In the genomic region with DNA sequence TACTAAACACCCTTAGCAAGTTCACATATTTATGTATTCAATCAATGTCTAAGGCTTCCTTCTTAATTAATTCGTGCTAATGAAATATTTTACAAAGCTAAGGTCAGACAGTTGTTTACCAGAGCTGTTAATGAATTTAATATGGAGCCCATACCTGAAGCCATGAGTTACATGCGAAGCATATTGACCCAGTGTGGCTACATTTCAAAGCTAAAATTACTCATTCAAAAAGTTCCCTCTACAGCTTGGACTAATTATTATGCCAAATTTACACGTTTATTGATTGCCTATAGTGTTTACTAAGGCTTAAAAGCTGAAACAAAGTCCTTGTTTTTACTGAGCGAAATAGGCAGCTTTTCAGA, we compare ENCODE assay signal across 8 mouse cellular contexts. TPM values are rescaled to one million over a fixed set of nuclear protein-coding genes. Genes with fewer than 3 reads are reported as not detected.
DNase-seq lines count a peak whose midpoint lies in the region; ATAC-seq and TF ChIP-seq lines count a peak whose summit lies in the region.

No protein-coding gene starts in this region.

- H3K79me2 ChIP-seq in myocyte (ENCODE audit: control insufficient read depth, insufficient read depth): peaks cover 30% of the 10 kb centered on the region

- H3K36me3 ChIP-seq in kidney, embryonic 16.5 days (ENCODE audit: insufficient read depth, low read length): peaks cover 6% of the 10 kb centered on the region; the same call in 1 of the 2 replicates
- H3K36me3 ChIP-seq in embryonic facial prominence, embryonic 13.5 days: peaks cover 13% of the 10 kb centered on the region
- no peaks in the 10 kb centered on the region; the same call in 1 of the 2 replicates for H3K36me3 ChIP-seq in intestine, embryonic 15.5 days
- peaks cover 10% of the 10 kb centered on the region for H3K36me3 ChIP-seq in myocyte (ENCODE audit: control insufficient read depth, insufficient read depth)

- peak overlapping the region; percentile 48 for H3K4me2 ChIP-seq in kidney, embryonic 16.5 days (replicated peaks; ENCODE audit: low read depth, low read length)
- peak overlapping the region; percentile 72 for H3K4me2 ChIP-seq in embryonic facial prominence, embryonic 13.5 days
- H3K4me2 ChIP-seq in intestine, embryonic 15.5 days (replicated peaks): peak overlapping the region; percentile 51
- peak overlapping the region; percentile 70 for H3K4me2 ChIP-seq in myocyte (ENCODE audit: low read depth)

- peak overlapping the region; percentile 83 for H3K4me3 ChIP-seq in kidney, embryonic 16.5 days (ENCODE audit: low read length)
- H3K4me3 ChIP-seq in embryonic facial prominence, embryonic 13.5 days: peak overlapping the region; percentile 90
- H3K4me3 ChIP-seq in intestine, embryonic 15.5 days (replicated peaks): peak overlapping the region; percentile 90
- H3K4me3 ChIP-seq in myocyte: peak overlapping the region; percentile 79

- no peak for TF ChIP-seq POLR2A in myocyte (IDR thresholded peaks at IDR 0.05; ENCODE audit: insufficient read length, low read depth)

- 41% methylated on average over 4 of the region's 4 CpGs for WGBS in kidney, embryonic 16.5 days
- 34% methylated on average over 4 of the region's 4 CpGs for WGBS in embryonic facial prominence, embryonic 13.5 days
- 35% methylated on average over 4 of the region's 4 CpGs for WGBS in intestine, embryonic 15.5 days

- peak; percentile 57; the same call in 1 of the 2 replicates for ATAC-seq in kidney, embryonic 16.5 days (ENCODE audit: low FRiP score, low TSS enrichment)
- no peak for ATAC-seq in embryonic facial prominence, embryonic 13.5 days (ENCODE audit: insufficient number of reproducible peaks, insufficient read depth, low FRiP score, low TSS enrichment, low read depth)
- ATAC-seq in intestine, embryonic 15.5 days: peak; percentile 24

- peak overlapping the region; percentile 86 for H3K9ac ChIP-seq in kidney, embryonic 16.5 days (replicated peaks; ENCODE audit: low read length)
- H3K9ac ChIP-seq in embryonic facial prominence, embryonic 13.5 days: peak overlapping the region; percentile 55; the same call in 1 of the 2 replicates
- peak overlapping the region; percentile 87; the same call in 1 of the 2 replicates for H3K9ac ChIP-seq in intestine, embryonic 15.5 days

- no peaks in the 10 kb centered on the region for H3K27me3 ChIP-seq in kidney, embryonic 16.5 days (ENCODE audit: insufficient read depth, low read length)
- H3K27me3 ChIP-seq in embryonic facial prominence, embryonic 13.5 days: no peaks in the 10 kb centered on the region
- H3K27me3 ChIP-seq in intestine, embryonic 15.5 days (replicated peaks): no peaks in the 10 kb centered on the region
- no peaks in the 10 kb centered on the region for H3K27me3 ChIP-seq in myocyte (ENCODE audit: control insufficient read depth, insufficient read depth, insufficient read length)

- no peak for DNase-seq in kidney, adult 8-10 months
- no peak for DNase-seq in thymus, postnatal 10 days (ENCODE audit: low spot score in 2 of 2)
- no peak for DNase-seq in left cerebral cortex, postnatal 36 days (ENCODE audit: low spot score in 2 of 2)
- DNase-seq in urinary bladder, postnatal 25 days (ENCODE audit: low spot score): no peak

- no peak overlapping the region for H3K27ac ChIP-seq in kidney, embryonic 16.5 days (ENCODE audit: low read length)
- no peak overlapping the region for H3K27ac ChIP-seq in embryonic facial prominence, embryonic 13.5 days
- no peak overlapping the region for H3K27ac ChIP-seq in intestine, embryonic 15.5 days

- peaks cover 20% of the 10 kb centered on the region for H3K4me1 ChIP-seq in kidney, embryonic 16.5 days (ENCODE audit: insufficient read depth, low read length)
- H3K4me1 ChIP-seq in embryonic facial prominence, embryonic 13.5 days: peaks cover 13% of the 10 kb centered on the region
- H3K4me1 ChIP-seq in intestine, embryonic 15.5 days (replicated peaks): peaks cover 9% of the 10 kb centered on the region

- peak overlapping the region; percentile 30 for H3ac ChIP-seq in myocyte (ENCODE audit: control insufficient read depth, insufficient read length)

- intact Hi-C loops in left cerebral cortex, postnatal 36 days (cut with DNase I): loop anchor here (10.0 kb wide), 1 partner anchor 301 kb away; no protein-coding TSS in a partner anchor

- H3K9me3 ChIP-seq in kidney, embryonic 16.5 days (ENCODE audit: low read length): no peaks in the 10 kb centered on the region
- H3K9me3 ChIP-seq in embryonic facial prominence, embryonic 13.5 days: no peaks in the 10 kb centered on the region
- no peaks in the 10 kb centered on the region for H3K9me3 ChIP-seq in intestine, embryonic 15.5 days

TF ChIP-seq in myocyte, 11 proteins besides CTCF, POLR2A, EP300 and RAD21:
- TF ChIP-seq CEBPB (IDR thresholded peaks at IDR 0.05; ENCODE audit: insufficient read depth, poor library complexity, severe bottlenecking) (no peak), POLR2AphosphoS2 (IDR thresholded peaks at IDR 0.05; ENCODE audit: insufficient read length, low read depth) (no peak), MYOD1 (IDR thresholded peaks at IDR 0.05; ENCODE audit: control insufficient read depth in 1 of 3, insufficient read length in 2 of 3, low read depth in 2 of 3) (no peak), MAX (IDR thresholded peaks at IDR 0.05; ENCODE audit: low read depth) (no peak), MYOG (IDR thresholded peaks at IDR 0.05; ENCODE audit: control insufficient read depth in 1 of 3, insufficient read depth in 1 of 3, insufficient read length in 2 of 3, low read depth in 2 of 3) (no peak)

RNA-seq across cellular contexts. Expression of gene Hbs1l, which starts 0.4 kb away (rescaled TPM):
- polyA plus RNA-seq in kidney, embryonic 16.5 days (2015; fragmentation: Nextera tagmentation; extraction: Ambion mirVana): 99.8 and 99.9 TPM in 2 replicates
- 85.2 and 88.0 TPM in 2 replicates for polyA plus RNA-seq in embryonic facial prominence, embryonic 13.5 days (2015; fragmentation: Nextera tagmentation; extraction: Ambion mirVana)
- polyA plus RNA-seq in intestine, embryonic 15.5 days (2015; fragmentation: Nextera tagmentation; extraction: Ambion mirVana): 81.8 and 83.0 TPM in 2 replicates
- 50.0 TPM for polyA plus RNA-seq in myocyte (2012; fragmentation: generic; extraction: Trizol)
- total RNA-seq in left cerebral cortex, postnatal 36 days (2021): 10 to 100 TPM; 59.0 to 72.3 TPM
